Mouse (Mus musculus) liver, embryonic 13.5 days (tissue): ENCODE data around the gene Ppp1r11. TPM values are rescaled to one million over a fixed set of nuclear protein-coding genes. Genes with fewer than 3 reads are reported as not detected.
A peak's percentile ranks its signal among the peaks of the same experiment; 100 is the strongest.
"Not testable (repeated sequence)": the region's sequence is repeated elsewhere in the genome, so short reads cannot be mapped to it uniquely, and the experiment has no call there.

Source experiments
- ATAC-seq: fragments of 200-750 bp; cut with Nextera tagmentation; 2 replicates; pipeline ENCODE4 v1.8.0; 2017; ENCODE audit warnings: low read depth, mild to moderate bottlenecking, moderate number of reproducible peaks, moderate library complexity
- DNase-seq: peaks from one replicate; pipeline ENCODE4 v3.0.0; 2022
- H3K27ac ChIP-seq: fragments of 300-500 bp; sonication (generic); 2 replicates; pipeline ENCODE4 v1.5.1; 2015; ENCODE audit warnings: moderate library complexity, mild to moderate bottlenecking, inconsistent platforms
- H3K27me3 ChIP-seq: fragments of 300-500 bp; sonication (generic); 2 replicates; pipeline ENCODE4 v1.6.1; 2015; ENCODE audit warnings: mild to moderate bottlenecking, inconsistent platforms
- H3K36me3 ChIP-seq: fragments of 300-500 bp; sonication (generic); 2 replicates; pipeline ENCODE4 v1.6.1; 2015; ENCODE audit warnings: mild to moderate bottlenecking, inconsistent platforms
- H3K4me1 ChIP-seq: fragments of 300-500 bp; sonication (generic); replicated peaks from 2 replicates; pipeline ENCODE4 v1.6.1; 2015; ENCODE audit warnings: inconsistent platforms
- H3K4me2 ChIP-seq: fragments of 300-500 bp; sonication (generic); 2 replicates; pipeline ENCODE4 v1.6.1; 2015; ENCODE audit warnings: inconsistent platforms, mild to moderate bottlenecking, moderate library complexity
- H3K4me3 ChIP-seq: fragments of 300-500 bp; sonication (generic); replicated peaks from 2 replicates; pipeline ENCODE4 v1.5.1; 2015; ENCODE audit warnings: mild to moderate bottlenecking, inconsistent platforms
- H3K9ac ChIP-seq: fragments of 300-500 bp; sonication (generic); 2 replicates; pipeline ENCODE4 v1.6.1; 2015; ENCODE audit warnings: mild to moderate bottlenecking, inconsistent platforms
- H3K9me3 ChIP-seq: fragments of 300-500 bp; sonication (generic); replicated peaks from 2 replicates; pipeline ENCODE4 v1.6.1; 2016; ENCODE audit warnings: inconsistent platforms
- WGBS: fragments of 180-500 bp; shearing (Covaris S2); methylation state at CpG from one replicate; pipeline ENCODE4 v1.1.7; 2015; ENCODE audit not compliant: insufficient replicate concordance; 5-methylcytosine and 5-hydroxymethylcytosine counted together
- polyA plus RNA-seq: library from polyadenylated mRNA; unstranded; fragments of >200 nt; fragmentation: Nextera tagmentation; extraction: Ambion mirVana; gene quantifications from 2 replicates; pipeline ENCODE4 v1.2.1, GENCODE M21; 2015

The Ppp1r11 gene
- 38.7 and 40.1 TPM in 2 replicates for polyA plus RNA-seq

GRCm38 (mm10) chr17:36950981-36951947 is at the start of gene Ppp1r11:
Ppp1r11 (minus strand) TSS chr17:36951741.
- Histone ChIP-seq H3K9ac (peak within 1 kb of the TSS; percentile 82), H3K4me3 (peak within 1 kb of the TSS; percentile 80), H3K27ac (peak within 1 kb of the TSS; percentile 61), H3K36me3 (peaks cover 23% of the 10 kb centered on the region), H3K9me3 (no peaks in the 10 kb centered on the region), H3K27me3 (peaks cover 32% of the 10 kb centered on the region), H3K4me1 (peaks cover 26% of the 10 kb centered on the region), H3K4me2 (peak within 1 kb of the TSS; percentile 81)
- under 1% methylated on average over 36 of the region's 36 CpGs for WGBS
- ATAC-seq (peak; percentile 97), DNase-seq (peak; percentile 91)

GRCm38 (mm10) chr17:37000863-37001262 is 49.3 kb upstream of the Ppp1r11 start, which contains the start of gene Zfp57:
Zfp57 (plus strand) TSS chr17:37001163.
- WGBS: 71% methylated on average over 7 of the region's 7 CpGs
- no peak for ATAC-seq
- no peak within 1 kb of the TSS for H3K4me3 ChIP-seq

GRCm38 (mm10) chr17:36998477-36998876 is 46.9 kb upstream of the Ppp1r11 start:
- peaks cover 15% of the 10 kb centered on the region for H3K27me3 ChIP-seq
- WGBS: 46% methylated on average over 2 of the region's 2 CpGs
- H3K9ac ChIP-seq: no peak overlapping the region
- H3K36me3 ChIP-seq: no peaks in the 10 kb centered on the region
- no peaks in the 10 kb centered on the region for H3K9me3 ChIP-seq
- no peak overlapping the region for H3K4me3 ChIP-seq
- ATAC-seq (no peak), DNase-seq (no peak)
- no peaks in the 10 kb centered on the region for H3K4me1 ChIP-seq
- H3K4me2 ChIP-seq: no peak overlapping the region
- H3K27ac ChIP-seq: no peak overlapping the region

More at GRCm38 (mm10) chr17:37000863-37001262, 49.3 kb upstream of the Ppp1r11 start, which contains the start of gene Zfp57:
- no peak for DNase-seq
- Histone ChIP-seq H3K4me1 (no peaks in the 10 kb centered on the region), H3K4me2 (no peak within 1 kb of the TSS), H3K27me3 (peaks cover 26% of the 10 kb centered on the region), H3K27ac (no peak within 1 kb of the TSS), H3K36me3 (no peaks in the 10 kb centered on the region), H3K9ac (no peak within 1 kb of the TSS), H3K9me3 (no peaks in the 10 kb centered on the region)

- Histone ChIP-seq H3K27ac (no peak overlapping the region), H3K9ac (no peak overlapping the region), H3K36me3 (no peaks in the 10 kb centered on the region), H3K4me2 (no peak overlapping the region), H3K4me1 (no peaks in the 10 kb centered on the region), H3K27me3 (peaks cover 3% of the 10 kb centered on the region; the same call in 1 of the 2 replicates), H3K4me3 (no peak overlapping the region), H3K9me3 (no peaks in the 10 kb centered on the region)
- 21% methylated on average over 7 of the region's 7 CpGs for WGBS
- ATAC-seq (no peak), DNase-seq (no peak)
Observed at GRCm38 (mm10) chr17:36997033-36997735, 45.6 kb upstream of the Ppp1r11 start.

- Histone ChIP-seq H3K9ac (no peak overlapping the region), H3K4me2 (no peak overlapping the region), H3K27me3 (no peaks in the 10 kb centered on the region), H3K4me3 (no peak overlapping the region), H3K9me3 (no peaks in the 10 kb centered on the region), H3K27ac (no peak overlapping the region), H3K4me1 (no peaks in the 10 kb centered on the region), H3K36me3 (no peaks in the 10 kb centered on the region)
- ATAC-seq (no peak), DNase-seq (no peak)
- 61% methylated on average over 3 of the region's 3 CpGs for WGBS
Observed at GRCm38 (mm10) chr17:36995448-36995847, 43.9 kb upstream of the Ppp1r11 start.

- H3K9me3 ChIP-seq: no peaks in the 10 kb centered on the region
- no peaks in the 10 kb centered on the region for H3K4me1 ChIP-seq
- ATAC-seq: no peak
- no peak overlapping the region for H3K27ac ChIP-seq
- no peak overlapping the region for H3K4me3 ChIP-seq
- H3K36me3 ChIP-seq: no peaks in the 10 kb centered on the region
- no peak overlapping the region for H3K9ac ChIP-seq
- DNase-seq: no peak
- WGBS: 64% methylated on average over 2 of the region's 2 CpGs
- H3K4me2 ChIP-seq: no peak overlapping the region
- H3K27me3 ChIP-seq: peaks cover 5% of the 10 kb centered on the region
Observed at GRCm38 (mm10) chr17:36994528-36994927, 43.0 kb upstream of the Ppp1r11 start.

GRCm38 (mm10) chr17:36993770-36994325 is 42.3 kb upstream of the Ppp1r11 start:
- Histone ChIP-seq H3K27ac (no peak overlapping the region), H3K4me2 (no peak overlapping the region), H3K4me3 (no peak overlapping the region), H3K9ac (no peak overlapping the region), H3K36me3 (no peaks in the 10 kb centered on the region), H3K27me3 (peaks cover 12% of the 10 kb centered on the region), H3K9me3 (no peaks in the 10 kb centered on the region), H3K4me1 (no peaks in the 10 kb centered on the region)
- WGBS: 58% methylated on average over 4 of the region's 4 CpGs
- no peak for ATAC-seq
- no peak for DNase-seq

GRCm38 (mm10) chr17:36992336-36993104 is 41.0 kb upstream of the Ppp1r11 start:
- DNase-seq (no peak), ATAC-seq (no peak)
- WGBS: 11% methylated on average over 3 of the region's 3 CpGs
- H3K4me2 ChIP-seq: no peak overlapping the region
- H3K27me3 ChIP-seq: peaks cover 25% of the 10 kb centered on the region
- H3K27ac ChIP-seq: no peak overlapping the region
- H3K36me3 ChIP-seq: no peaks in the 10 kb centered on the region
- H3K4me1 ChIP-seq: no peaks in the 10 kb centered on the region
- no peak overlapping the region for H3K9ac ChIP-seq
- H3K4me3 ChIP-seq: no peak overlapping the region
- no peaks in the 10 kb centered on the region for H3K9me3 ChIP-seq

- ATAC-seq: not testable (repeated sequence)
Observed at GRCm38 (mm10) chr17:36990630-36991029, 39.1 kb upstream of the Ppp1r11 start.

GRCm38 (mm10) chr17:36989437-36989836 is 37.9 kb upstream of the Ppp1r11 start, which contains the start of gene H2-M5:
H2-M5 (minus strand) TSS chr17:36989537.
- H3K4me3 ChIP-seq: no peak within 1 kb of the TSS
- peaks cover 42% of the 10 kb centered on the region for H3K27me3 ChIP-seq
- H3K9me3 ChIP-seq: no peaks in the 10 kb centered on the region
- no peak within 1 kb of the TSS for H3K4me2 ChIP-seq
- H3K4me1 ChIP-seq: no peaks in the 10 kb centered on the region
- DNase-seq (no peak), ATAC-seq (no peak)
- H3K36me3 ChIP-seq: no peaks in the 10 kb centered on the region
- 31% methylated on average over 5 of the region's 5 CpGs for WGBS
- no peak within 1 kb of the TSS for H3K9ac ChIP-seq
- H3K27ac ChIP-seq: no peak within 1 kb of the TSS

More at GRCm38 (mm10) chr17:36990630-36991029, 39.1 kb upstream of the Ppp1r11 start:
- H3K9me3 ChIP-seq, H3K4me1 ChIP-seq, H3K4me2 ChIP-seq, H3K4me3 ChIP-seq, H3K36me3 ChIP-seq, H3K27ac ChIP-seq, H3K9ac ChIP-seq, DNase-seq: not testable (repeated sequence)
- H3K27me3 ChIP-seq: peaks cover 38% of the 10 kb centered on the region
- 79% methylated on average over 6 of the region's 6 CpGs for WGBS
